Mouse (Mus musculus): ENCODE measurements around the gene 5830473C10Rik.

GRCm38 (mm10) chr5:90571216-90571615 lies 10.3 kb downstream of the 5830473C10Rik start:
- no peak for TF ChIP-seq CTCF (IDR thresholded peaks at IDR 0.05; ENCODE audit: control insufficient read depth, insufficient read depth, insufficient read length)
- TF ChIP-seq MAX (IDR thresholded peaks at IDR 0.05), result no peak
- no peak for TF ChIP-seq USF1 (IDR thresholded peaks at IDR 0.05; ENCODE audit: low read depth)
- TF ChIP-seq MYOD1 (IDR thresholded peaks at IDR 0.05; ENCODE audit: control insufficient read depth, insufficient read length, low read depth), result no peak
- no peak for TF ChIP-seq CEBPB (IDR thresholded peaks at IDR 0.05; ENCODE audit: low read depth)
- no peak for TF ChIP-seq MYOG (IDR thresholded peaks at IDR 0.05; ENCODE audit: control insufficient read depth, extremely low read depth, insufficient read length)
- TF ChIP-seq FOSL1 (IDR thresholded peaks at IDR 0.05; ENCODE audit: insufficient read depth, low read length, poor library complexity, severe bottlenecking), result no peak
